Mouse (Mus musculus) CH12.LX (cell line): ENCODE results near the gene Tk2. TPM values are rescaled to one million over a fixed set of nuclear protein-coding genes. Genes with fewer than 3 reads are reported as not detected.

ENCODE experiments used
- DNase-seq: peaks from one replicate; pipeline ENCODE4 v3.0.0-alpha.2; 2013; ENCODE audit errors: extremely low read depth
- H3K27ac ChIP-seq: 2 replicates; pipeline ENCODE4 v1.5.1; 2012; ENCODE audit warnings: low read depth, mild to moderate bottlenecking, control low read depth, moderate library complexity; ENCODE audit not compliant: insufficient read depth
- H3K27me3 ChIP-seq: replicated peaks from 2 replicates; pipeline ENCODE3; 2012; ENCODE audit warnings: inconsistent platforms
- H3K36me3 ChIP-seq, 2 experiments: replicated peaks in 1 of 2; 2 replicates each; pipeline versions ENCODE3 to v1.6.1; 2012; ENCODE audit warnings: inconsistent platforms in 1 of 2, low read length in 1 of 2, mild to moderate bottlenecking in 1 of 2, mixed read lengths in 1 of 2, moderate library complexity in 1 of 2; ENCODE audit not compliant: control insufficient read depth in 1 of 2, insufficient read depth in 1 of 2
- H3K4me1 ChIP-seq, 2 experiments: 2 replicates each; pipeline ENCODE4 v1.6.1; 2012; ENCODE audit warnings: inconsistent platforms in 1 of 2, moderate library complexity in 1 of 2; ENCODE audit not compliant: insufficient read depth in 2 of 2, control insufficient read depth in 1 of 2
- H3K4me2 ChIP-seq: 2 replicates; pipeline ENCODE4 v1.6.1; 2012; ENCODE audit warnings: low read depth, mild to moderate bottlenecking, control low read depth; ENCODE audit not compliant: poor library complexity, insufficient read depth, severe bottlenecking
- H3K4me3 ChIP-seq, 3 experiments: fragments of 150-350 bp in 1 of 3; sonication (generic) in 1 of 3; replicated peaks in 1 of 3; 2 replicates each; pipeline versions ENCODE3 to v1.5.1; 2011 to 2012; ENCODE audit warnings: low read depth in 2 of 3, low read length in 2 of 3, mild to moderate bottlenecking in 2 of 3, moderate library complexity in 2 of 3, control low read depth in 1 of 3, improper control_type of control experiment in 1 of 3, inconsistent platforms in 1 of 3, mixed read lengths in 1 of 3; ENCODE audit not compliant: poor library complexity in 1 of 3
- H3K79me2 ChIP-seq: replicated peaks from 2 replicates; pipeline ENCODE4 v1.6.1; 2012; ENCODE audit warnings: mild to moderate bottlenecking, moderate library complexity; ENCODE audit not compliant: control insufficient read depth, poor library complexity, insufficient read depth, severe bottlenecking; ENCODE audit errors: extremely low read depth
- H3K9ac ChIP-seq: 2 replicates; pipeline ENCODE4 v1.6.1; 2012; ENCODE audit warnings: low read depth, mild to moderate bottlenecking, control low read depth, moderate library complexity; ENCODE audit not compliant: insufficient read depth
- H3K9me3 ChIP-seq: replicated peaks from 2 replicates; pipeline ENCODE3; 2012; ENCODE audit warnings: low read length, inconsistent platforms, mixed read lengths
- BHLHE40 ChIP-seq: IDR thresholded peaks from 2 replicates; pipeline ENCODE4 v1.6.1; 2011; ENCODE audit warnings: mild to moderate bottlenecking, low read depth, low read length, improper control_type of control experiment
- CHD1 ChIP-seq: IDR thresholded peaks from 2 replicates; pipeline ENCODE4 v1.6.1; 2012; ENCODE audit warnings: low read depth, low read length, improper control_type of control experiment, inconsistent platforms
- CHD2 ChIP-seq: IDR thresholded peaks from 2 replicates; pipeline ENCODE4 v1.6.1; 2011; ENCODE audit warnings: low read length, improper control_type of control experiment
- CTCF ChIP-seq, 2 experiments: IDR thresholded peaks in 1 of 2; conservative IDR thresholded peaks in 1 of 2; 2 replicates each; pipeline ENCODE4 v1.5.1; 2011 to 2012; ENCODE audit warnings: low read depth in 2 of 2, low read length in 2 of 2, improper control_type of control experiment in 1 of 2, inconsistent platforms in 1 of 2, mild to moderate bottlenecking in 1 of 2, moderate library complexity in 1 of 2
- E2F4 ChIP-seq: IDR thresholded peaks from 2 replicates; pipeline ENCODE4 v1.6.1; 2011; ENCODE audit warnings: low read depth, low read length, improper control_type of control experiment; ENCODE audit not compliant: insufficient replicate concordance
- ELF1 ChIP-seq: IDR thresholded peaks from 2 replicates; pipeline ENCODE4 v1.6.1; 2014; ENCODE audit warnings: low read depth, mild to moderate bottlenecking, inconsistent platforms, low read length, improper control_type of control experiment
- EP300 ChIP-seq: IDR thresholded peaks from 2 replicates; pipeline ENCODE4 v1.6.1; 2011; ENCODE audit warnings: low read length, improper control_type of control experiment
- ETS1 ChIP-seq: conservative IDR thresholded peaks from 2 replicates; pipeline ENCODE4 v1.6.1; 2012; ENCODE audit warnings: low read depth, mild to moderate bottlenecking, inconsistent platforms, low read length, improper control_type of control experiment, moderate library complexity
- GABPA ChIP-seq: IDR thresholded peaks from 2 replicates; pipeline ENCODE4 v1.6.1; 2012; ENCODE audit warnings: low read depth, low read length, improper control_type of control experiment, inconsistent platforms; ENCODE audit not compliant: insufficient replicate concordance
- HCFC1 ChIP-seq: IDR thresholded peaks from 2 replicates; pipeline ENCODE4 v1.6.1; 2012; ENCODE audit warnings: low read depth, mild to moderate bottlenecking, inconsistent platforms, low read length, improper control_type of control experiment
- IRF4 ChIP-seq: IDR thresholded peaks from 2 replicates; pipeline ENCODE4 v1.6.1; 2014; ENCODE audit warnings: low read depth, mild to moderate bottlenecking, inconsistent platforms, low read length, improper control_type of control experiment
- JUN ChIP-seq: IDR thresholded peaks from 2 replicates; pipeline ENCODE4 v1.6.1; 2011; ENCODE audit warnings: low read depth, mild to moderate bottlenecking, low read length, improper control_type of control experiment, moderate library complexity; ENCODE audit not compliant: insufficient read depth
- JUND ChIP-seq: conservative IDR thresholded peaks from 2 replicates; pipeline ENCODE4 v1.6.1; 2011; ENCODE audit warnings: low read depth, low read length, improper control_type of control experiment
- KAT2A ChIP-seq: IDR thresholded peaks from 2 replicates; pipeline ENCODE4 v1.6.1; 2012; ENCODE audit warnings: low read length, improper control_type of control experiment, inconsistent platforms; ENCODE audit not compliant: insufficient replicate concordance
- MAFK ChIP-seq: IDR thresholded peaks from 2 replicates; pipeline ENCODE4 v1.6.1; 2011; ENCODE audit warnings: low read length, improper control_type of control experiment; ENCODE audit not compliant: insufficient replicate concordance
- MAX ChIP-seq: IDR thresholded peaks from 2 replicates; pipeline ENCODE4 v1.6.1; 2011; ENCODE audit warnings: low read length, improper control_type of control experiment
- MAZ ChIP-seq: IDR thresholded peaks from 2 replicates; pipeline ENCODE4 v1.6.1; 2012; ENCODE audit warnings: low read depth, mild to moderate bottlenecking, inconsistent platforms, low read length, improper control_type of control experiment, moderate library complexity
- MEF2A ChIP-seq: IDR thresholded peaks from 2 replicates; pipeline ENCODE4 v1.6.1; 2014; ENCODE audit warnings: low read depth, mild to moderate bottlenecking, inconsistent platforms, low read length, improper control_type of control experiment, borderline replicate concordance
- MXI1 ChIP-seq: IDR thresholded peaks from 2 replicates; pipeline ENCODE4 v1.6.1; 2011; ENCODE audit warnings: mild to moderate bottlenecking, low read depth, low read length, improper control_type of control experiment
- MYC ChIP-seq: IDR thresholded peaks from 2 replicates; pipeline ENCODE4 v1.6.1; 2011; ENCODE audit warnings: low read depth, mild to moderate bottlenecking, improper control_type of control experiment, low read length
- NELFE ChIP-seq: IDR thresholded peaks from 2 replicates; pipeline ENCODE4 v1.6.1; 2011; ENCODE audit warnings: low read depth, low read length, improper control_type of control experiment
- NRF1 ChIP-seq: IDR thresholded peaks from 2 replicates; pipeline ENCODE4 v1.6.1; 2014; ENCODE audit warnings: low read depth, mild to moderate bottlenecking, inconsistent platforms, low read length, improper control_type of control experiment, moderate library complexity
- PAX5 ChIP-seq: IDR thresholded peaks from 2 replicates; pipeline ENCODE4 v1.6.1; 2012; ENCODE audit warnings: low read length, inconsistent platforms, mixed read lengths
- POLR2A ChIP-seq: IDR thresholded peaks from 2 replicates; pipeline ENCODE4 v1.6.1; 2011; ENCODE audit warnings: low read depth, mild to moderate bottlenecking, improper control_type of control experiment, low read length
- POLR2AphosphoS2 ChIP-seq: IDR thresholded peaks from 2 replicates; pipeline ENCODE4 v1.6.1; 2011; ENCODE audit warnings: low read depth, low read length, improper control_type of control experiment
- RAD21 ChIP-seq: IDR thresholded peaks from 2 replicates; pipeline ENCODE4 v1.6.1; 2011; ENCODE audit warnings: low read depth, mild to moderate bottlenecking, low read length, improper control_type of control experiment, moderate library complexity
- RCOR1 ChIP-seq: conservative IDR thresholded peaks from 2 replicates; pipeline ENCODE4 v1.6.1; 2012; ENCODE audit warnings: low read depth, mild to moderate bottlenecking, inconsistent platforms, low read length, improper control_type of control experiment
- SMC3 ChIP-seq: IDR thresholded peaks from 2 replicates; pipeline ENCODE4 v1.6.1; 2011; ENCODE audit warnings: low read depth, low read length, improper control_type of control experiment
- TBP ChIP-seq: conservative IDR thresholded peaks from 2 replicates; pipeline ENCODE4 v1.6.1; 2011; ENCODE audit warnings: low read depth, low read length, improper control_type of control experiment
- TCF12 ChIP-seq: IDR thresholded peaks from 2 replicates; pipeline ENCODE4 v1.6.1; 2014; ENCODE audit warnings: low read depth, mild to moderate bottlenecking, inconsistent platforms, low read length, improper control_type of control experiment
- UBTF ChIP-seq: IDR thresholded peaks from 2 replicates; pipeline ENCODE4 v1.6.1; 2012; ENCODE audit warnings: low read depth, mild to moderate bottlenecking, inconsistent platforms, low read length, improper control_type of control experiment, moderate library complexity
- USF1 ChIP-seq: IDR thresholded peaks from 2 replicates; pipeline ENCODE4 v1.6.1; 2014; ENCODE audit warnings: low read depth, mild to moderate bottlenecking, inconsistent platforms, low read length, improper control_type of control experiment
- USF2 ChIP-seq: conservative IDR thresholded peaks from 2 replicates; pipeline ENCODE4 v1.6.1; 2011; ENCODE audit warnings: low read depth, low read length, improper control_type of control experiment
- ZC3H11A ChIP-seq: IDR thresholded peaks from 2 replicates; pipeline ENCODE4 v1.6.1; 2012; ENCODE audit warnings: low read depth, mild to moderate bottlenecking, inconsistent platforms, low read length, improper control_type of control experiment
- ZKSCAN1 ChIP-seq: IDR thresholded peaks from 2 replicates; pipeline ENCODE4 v1.6.1; 2012; ENCODE audit warnings: low read depth, inconsistent platforms, low read length, improper control_type of control experiment, borderline replicate concordance
- ZMIZ1 ChIP-seq: IDR thresholded peaks from 2 replicates; pipeline ENCODE4 v1.6.1; 2012; ENCODE audit warnings: low read depth, mild to moderate bottlenecking, inconsistent platforms, low read length, improper control_type of control experiment
- ZNF384 ChIP-seq: IDR thresholded peaks from 2 replicates; pipeline ENCODE4 v1.6.1; 2012; ENCODE audit warnings: low read depth, low read length, improper control_type of control experiment, inconsistent platforms
- dilution Hi-C: fragments of 300-500 bp; cut with MboI; formaldehyde crosslinking; loops from 2 replicates; pipeline ENCODE4 v1.14.3; 2020; ENCODE audit warnings: low sequenced_read_pairs; ENCODE audit not compliant: extremely low pct_unique_long_range_greater_than_20kb, extremely low pct_ligation_motif_present
- in situ Hi-C: fragments of 300-500 bp; cut with MboI; formaldehyde crosslinking; loops from 3 replicates; pipeline ENCODE4 v1.14.3; 2019; ENCODE audit warnings: low sequenced_read_pairs, low pct_ligation_motif_present, low pct_unique_long_range_greater_than_20kb, mixed read lengths
- polyA plus RNA-seq: library from polyadenylated mRNA; unstranded; fragments of >175 nt; gene quantifications from 2 replicates; pipeline ENCODE4 v1.2.1, GENCODE M21; 2012; ENCODE audit warnings: low read depth; ENCODE audit not compliant: insufficient read length
- total RNA-seq, 2 experiments: library from RNA; depleted of rRNA; stranded (reverse); fragments of 300-350 nt in 1 of 2; fragments of >200 nt in 1 of 2; gene quantifications; 2 replicates each; pipeline ENCODE4 v1.2.3; 2012 to 2014

The Tk2 gene
- total and polyA plus RNA-seq, 3 experiments = 7.3 to 13.5 (median 8.9) TPM

- in situ Hi-C loops = loop anchor here (10.0 kb wide), 1 partner anchor 88 kb away; the partner anchor contains the start of gene Cmtm3
- Histone ChIP-seq H3K27ac (peak overlapping the region; percentile 97), H3K36me3 (peaks cover 9 to 24% of the 10 kb centered on the region in 2 experiments), H3K4me3 (peak overlapping the region; percentile 65 to 92 (median 87)), H3K79me2 (0 out of 2 replicates have a peak, but pooled peaks cover 2% of the 10 kb centered on the region), H3K4me1 (peaks cover 4 to 41% of the 10 kb centered on the region in 2 experiments), H3K9me3 (no peaks in the 10 kb centered on the region), H3K4me2 (peak overlapping the region; percentile 92), H3K9ac (peak overlapping the region; percentile 94), H3K27me3 (no peaks in the 10 kb centered on the region)
- DNase-seq = peak; percentile 96
- dilution Hi-C loops = no loop called here
- TF ChIP-seq NELFE (0 out of 2 replicates have a peak, but pooled peaks have one; percentile 18), MAZ (peak; percentile 86; the same call in 1 of the 2 replicates), BHLHE40 (no peak), E2F4 (no peak), TCF12 (peak; percentile 82), GABPA (no peak), KAT2A (no peak), JUN (no peak), MEF2A (peak; percentile 50; the same call in 1 of the 2 replicates), JUND (no peak), ZC3H11A (no peak), USF1 (no peak), CHD2 (peak; percentile 77), MYC (peak; percentile 75; the same call in 1 of the 2 replicates), MAX (peak; percentile 61; the same call in 1 of the 2 replicates), HCFC1 (0 out of 2 replicates have a peak, but pooled peaks have one; percentile 42), MXI1 (peak; percentile 62; the same call in 1 of the 2 replicates), ETS1 (peak; percentile 63), MAFK (peak; percentile 40; the same call in 1 of the 2 replicates), CHD1 (no peak), USF2 (no peak), RAD21 (no peak), ZNF384 (peak; percentile 76), TBP (no peak; the same call in 1 of the 2 replicates), UBTF (no peak), CTCF (conservative IDR thresholded peaks at IDR 0.05 in 1 of 2, IDR thresholded peaks at IDR 0.05 in 1 of 2; ENCODE audit: low read depth in 2 of 2, low read length in 2 of 2) (no peak), ELF1 (peak; percentile 59), EP300 (peak; percentile 58; the same call in 1 of the 2 replicates), ZMIZ1 (0 out of 2 replicates have a peak, but pooled peaks have one; percentile 36), IRF4 (peak; percentile 77), ZKSCAN1 (no peak), POLR2A (peak; percentile 57; the same call in 1 of the 2 replicates), SMC3 (no peak), POLR2AphosphoS2 (no peak), RCOR1 (no peak), NRF1 (no peak), PAX5 (no peak)
These were observed 1.1 kb downstream of the Tk2 start for GRCm38 (mm10) chr8:104247054-104247907.
